Mouse (Mus musculus) retina, postnatal 1 day (tissue): ENCODE measurements around the gene Olfr186.
"Not testable (repeated sequence)": the region's sequence is repeated elsewhere in the genome, so short reads cannot be mapped to it uniquely, and the experiment has no call there.

Source experiments
- DNase-seq: peaks from one replicate; pipeline ENCODE4 v3.0.0-alpha.2; 2012

Olfr186 gene

GRCm38 (mm10) chr16:59030191-59030590 is at the start of gene Olfr186:
Gene Olfr186, minus strand, starts transcription at chr16:59030291.
- DNase-seq, result no peak

GRCm38 (mm10) chr16:59077905-59078304 is 47.8 kb upstream of the Olfr186 start, which contains the start of gene Olfr190:
Gene Olfr190, minus strand, starts transcription at chr16:59078005.
- no peak for DNase-seq

- no peak for DNase-seq
Observed at GRCm38 (mm10) chr16:59073520-59073919, 43.4 kb upstream of the Olfr186 start.

- no peak for DNase-seq
Observed at GRCm38 (mm10) chr16:59071755-59072154, 41.7 kb upstream of the Olfr186 start.

GRCm38 (mm10) chr16:59062411-59062810 is 32.3 kb upstream of the Olfr186 start:
- not testable (repeated sequence) for DNase-seq

- DNase-seq, result not testable (repeated sequence)
Observed at GRCm38 (mm10) chr16:59049286-59049685, 19.2 kb upstream of the Olfr186 start.

- DNase-seq, result no peak
Observed at GRCm38 (mm10) chr16:59048860-59049259, 18.8 kb upstream of the Olfr186 start.

GRCm38 (mm10) chr16:59047579-59047978 is 17.5 kb upstream of the Olfr186 start:
- DNase-seq, result no peak

- DNase-seq, result no peak
Observed at GRCm38 (mm10) chr16:59045835-59046234, 15.7 kb upstream of the Olfr186 start.

- no peak for DNase-seq
Observed at GRCm38 (mm10) chr16:59039710-59040109, 9.6 kb upstream of the Olfr186 start, which contains the start of gene Olfr187. Gene Olfr187, minus strand, starts transcription at chr16:59039767.

- DNase-seq, result no peak
Observed at GRCm38 (mm10) chr16:59013357-59014018, 16.6 kb downstream of the Olfr186 start.

- no peak for DNase-seq
Observed at GRCm38 (mm10) chr16:59007146-59007545, 22.9 kb downstream of the Olfr186 start.

GRCm38 (mm10) chr16:58995057-58995456 is 35.0 kb downstream of the Olfr186 start, which contains the start of gene Olfr183:
Gene Olfr183, plus strand, starts transcription at chr16:58995357.
- no peak for DNase-seq
